In the genomic region with DNA sequence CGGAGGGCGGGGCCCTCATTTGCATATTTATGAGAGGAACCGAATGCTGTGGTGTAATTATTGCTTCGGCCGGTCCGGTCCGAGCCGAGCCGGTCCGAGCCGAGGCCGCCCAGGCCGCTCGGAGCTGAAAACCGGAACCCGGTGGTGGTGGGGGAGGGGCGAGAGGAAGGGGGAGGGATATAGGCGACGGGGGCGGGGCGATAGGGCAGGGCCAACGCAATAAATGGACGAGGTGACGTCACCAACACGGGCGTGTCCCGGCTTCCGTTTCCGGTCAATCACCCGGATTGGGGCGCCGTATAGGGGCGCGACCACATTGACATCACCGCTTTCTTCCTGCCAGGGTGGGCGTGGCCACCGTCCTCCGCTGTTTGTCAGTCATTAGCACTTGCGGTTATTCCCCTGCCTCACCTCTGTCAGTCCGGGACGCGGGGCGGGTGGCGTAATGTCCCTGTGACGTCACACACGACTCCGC, we compare ENCODE assay signal across 8 mouse cellular contexts. TPM values are rescaled to one million over a fixed set of nuclear protein-coding genes. Genes with fewer than 3 reads are reported as not detected.
DNase-seq lines count a peak whose midpoint lies in the region; ATAC-seq lines count a peak whose summit lies in the region.

No protein-coding gene starts in this region.

- no peaks in the 10 kb centered on the region for H3K36me3 ChIP-seq in erythroblast, embryonic 14.5 days (ENCODE audit: control insufficient read depth)
- H3K36me3 ChIP-seq in embryonic facial prominence, embryonic 12.5 days = no peaks in the 10 kb centered on the region
- no peaks in the 10 kb centered on the region for H3K36me3 ChIP-seq in limb, embryonic 12.5 days
- no peaks in the 10 kb centered on the region for H3K36me3 ChIP-seq in midbrain, embryonic 14.5 days (ENCODE audit: control insufficient read depth, insufficient read depth, low read length)

- peak overlapping the region; percentile 69 for H3K4me3 ChIP-seq in erythroblast, embryonic 14.5 days (replicated peaks)
- H3K4me3 ChIP-seq in embryonic facial prominence, embryonic 12.5 days = peak overlapping the region; percentile 66
- H3K4me3 ChIP-seq in limb, embryonic 12.5 days (replicated peaks) = peak overlapping the region; percentile 69
- peak overlapping the region; percentile 73 for H3K4me3 ChIP-seq in midbrain, embryonic 14.5 days (replicated peaks; ENCODE audit: low read depth, low read length)

- peaks cover 21% of the 10 kb centered on the region for H3K9me3 ChIP-seq in erythroblast, embryonic 14.5 days (ENCODE audit: control insufficient read depth, low read length)
- no peaks in the 10 kb centered on the region for H3K9me3 ChIP-seq in embryonic facial prominence, embryonic 12.5 days
- H3K9me3 ChIP-seq in limb, embryonic 12.5 days = no peaks in the 10 kb centered on the region
- no peaks in the 10 kb centered on the region for H3K9me3 ChIP-seq in midbrain, embryonic 14.5 days (ENCODE audit: control insufficient read depth, low read length)

- WGBS in embryonic facial prominence, embryonic 12.5 days = 2% methylated on average over 45 of the region's 47 CpGs
- under 1% methylated on average over 47 of the region's 47 CpGs for WGBS in limb, embryonic 12.5 days
- WGBS in midbrain, embryonic 14.5 days = 2% methylated on average over 47 of the region's 47 CpGs

- peak overlapping the region; percentile 55 for H3K9ac ChIP-seq in embryonic facial prominence, embryonic 12.5 days
- H3K9ac ChIP-seq in limb, embryonic 12.5 days (replicated peaks) = peak overlapping the region; percentile 58
- peak overlapping the region; percentile 64 for H3K9ac ChIP-seq in midbrain, embryonic 14.5 days (replicated peaks; ENCODE audit: low read length)

- peak overlapping the region; percentile 98 for H3K27ac ChIP-seq in embryonic facial prominence, embryonic 12.5 days
- peak overlapping the region; percentile 97 for H3K27ac ChIP-seq in limb, embryonic 12.5 days
- peak overlapping the region; percentile 97 for H3K27ac ChIP-seq in midbrain, embryonic 14.5 days (replicated peaks; ENCODE audit: low read depth, low read length)

- peaks cover 35% of the 10 kb centered on the region for H3K4me1 ChIP-seq in erythroblast, embryonic 14.5 days (ENCODE audit: control insufficient read depth)
- H3K4me1 ChIP-seq in embryonic facial prominence, embryonic 12.5 days = no peaks in the 10 kb centered on the region
- H3K4me1 ChIP-seq in limb, embryonic 12.5 days (replicated peaks) = no peaks in the 10 kb centered on the region
- H3K4me1 ChIP-seq in midbrain, embryonic 14.5 days (ENCODE audit: control insufficient read depth, insufficient read depth, low read length) = no peaks in the 10 kb centered on the region

- peak; percentile 94 for DNase-seq in heart, adult 8-10 months (ENCODE audit: low spot score)
- peak; percentile 91 to 94 for DNase-seq in kidney, adult 8-10 months
- peak; percentile 99 for DNase-seq in midbrain, embryonic 14.5 days
- peak; percentile 62 for DNase-seq in spleen, adult 12 weeks (ENCODE audit: low spot score)

- H3K4me2 ChIP-seq in embryonic facial prominence, embryonic 12.5 days (replicated peaks) = peak overlapping the region; percentile 63
- H3K4me2 ChIP-seq in limb, embryonic 12.5 days = peak overlapping the region; percentile 65
- H3K4me2 ChIP-seq in midbrain, embryonic 14.5 days (ENCODE audit: low read length) = peak overlapping the region; percentile 61

- H3K27me3 ChIP-seq in erythroblast, embryonic 14.5 days (ENCODE audit: control insufficient read depth) = peaks cover 8% of the 10 kb centered on the region
- H3K27me3 ChIP-seq in embryonic facial prominence, embryonic 12.5 days = no peaks in the 10 kb centered on the region
- H3K27me3 ChIP-seq in limb, embryonic 12.5 days = no peaks in the 10 kb centered on the region
- H3K27me3 ChIP-seq in midbrain, embryonic 14.5 days (ENCODE audit: control insufficient read depth, insufficient read depth, low read length) = 0 out of 2 replicates have a peak, but pooled peaks cover 6% of the 10 kb centered on the region

- ATAC-seq in erythroblast, adult 5-6 weeks (replicated peaks; ENCODE audit: low FRiP score, poor library complexity, severe bottlenecking) = no peak
- peak; percentile 32 for ATAC-seq in embryonic facial prominence, embryonic 12.5 days (ENCODE audit: insufficient number of reproducible peaks, insufficient read depth, low FRiP score, low TSS enrichment)
- ATAC-seq in limb, embryonic 12.5 days (ENCODE audit: insufficient number of reproducible peaks, insufficient read depth, low FRiP score, low TSS enrichment, low read depth) = peak; percentile 40
- peak; percentile 58 for ATAC-seq in midbrain, embryonic 14.5 days (ENCODE audit: low FRiP score, low TSS enrichment)

RNA-seq across cellular contexts. Expression of gene Ppp2r3d, which starts 51.2 kb away (rescaled TPM):
- 6.7 and 9.8 TPM in 2 replicates for polyA plus RNA-seq in erythroblast, embryonic 14.5 days (2012)
- total RNA-seq in erythroblast, adult 5-6 weeks (2015; ENCODE audit: low replicate concordance) = 1.5 and 12.7 TPM in 2 replicates
- total RNA-seq in erythroblast, adult 5-6 weeks (2017; ENCODE audit: low replicate concordance) = 2.5 and 5.6 TPM in 2 replicates
- 141 and 158 TPM in 2 replicates for polyA plus RNA-seq in embryonic facial prominence, embryonic 12.5 days (2016; fragmentation: Nextera tagmentation; extraction: Ambion mirVana)
- total RNA-seq in heart, adult 8-10 months (2022) = 100 to 1,000 TPM in 1 of 4 experiments, 10 to 100 TPM in 3; 86.5 to 101 (median 96.1) TPM
- polyA plus RNA-seq in limb, embryonic 12.5 days (2016; fragmentation: Nextera tagmentation; extraction: Ambion mirVana) = 121 TPM in 2 replicates
- 158 and 162 TPM in 2 replicates for polyA plus RNA-seq in midbrain, embryonic 14.5 days (2014; fragmentation: Nextera tagmentation; extraction: Ambion mirVana)

Comparison
In these comparisons a context has a peak if more than half of its experiments do, and no peak if none do; other contexts are left out.
1. RNA of gene Ppp2r3d, which starts 51.2 kb away (polyA plus RNA-seq): 158 to 162 TPM in midbrain, embryonic 14.5 days, 141 to 158 TPM in embryonic facial prominence, embryonic 12.5 days and 121 TPM in limb, embryonic 12.5 days; 6.7 to 9.8 TPM in erythroblast, embryonic 14.5 days; every median in the first group is over 10 times any median in the second.
2. Peak in every context shown above with its lines, with median percentiles within 50 percentile points of each other: H3K4me3 ChIP-seq, H3K27ac ChIP-seq, H3K4me2 ChIP-seq, H3K9ac ChIP-seq and DNase-seq.